Mouse (Mus musculus) liver, embryonic 14.5 days (tissue): ENCODE results near the gene Gng2. TPM values are rescaled to one million over a fixed set of nuclear protein-coding genes. Genes with fewer than 3 reads are reported as not detected.
A peak's percentile ranks its signal among the peaks of the same experiment; 100 is the strongest.

Source experiments
- ATAC-seq: fragments of 200-750 bp; cut with Nextera tagmentation; 2 replicates; pipeline ENCODE4 v1.8.0; 2017; ENCODE audit warnings: moderate number of reproducible peaks, mild to moderate bottlenecking, moderate library complexity; ENCODE audit not compliant: insufficient read depth
- DNase-seq, 3 experiments: peaks; one replicate each; pipeline ENCODE4 v3.0.0-alpha.2; 2012 to 2013; ENCODE audit warnings: low read depth in 3 of 3, low spot score in 3 of 3
- H3K27ac ChIP-seq: fragments of 300-500 bp; sonication (generic); 2 replicates; pipeline ENCODE4 v1.5.1; 2014; ENCODE audit warnings: moderate library complexity, mild to moderate bottlenecking, control low read depth, inconsistent platforms
- H3K27me3 ChIP-seq: fragments of 300-500 bp; sonication (generic); 2 replicates; pipeline ENCODE4 v1.6.1; 2014; ENCODE audit warnings: mild to moderate bottlenecking, low read length, moderate library complexity; ENCODE audit not compliant: control insufficient read depth, insufficient read depth
- H3K36me3 ChIP-seq: fragments of 300-500 bp; sonication (generic); replicated peaks from 2 replicates; pipeline ENCODE4 v1.6.1; 2014; ENCODE audit warnings: low read depth; ENCODE audit not compliant: control insufficient read depth, insufficient read depth
- H3K4me1 ChIP-seq, 2 experiments: fragments of 200-500 bp in 1 of 2; fragments of 300-500 bp in 1 of 2; sonication (generic) in 1 of 2; replicated peaks; 2 replicates each; pipeline ENCODE4 v1.6.1; 2012 to 2014; ENCODE audit warnings: antibody characterized with exemption in 1 of 2, inconsistent platforms in 1 of 2, low read length in 1 of 2; ENCODE audit not compliant: control insufficient read depth in 2 of 2, insufficient read depth in 2 of 2
- H3K4me2 ChIP-seq: fragments of 300-500 bp; sonication (generic); 2 replicates; pipeline ENCODE4 v1.6.1; 2014; ENCODE audit warnings: low read depth, mild to moderate bottlenecking, control low read depth, moderate library complexity
- H3K4me3 ChIP-seq, 2 experiments: fragments of 200-500 bp in 1 of 2; fragments of 300-500 bp in 1 of 2; sonication (generic) in 1 of 2; 2 replicates each; pipeline ENCODE4 v1.5.1; 2012 to 2014; ENCODE audit warnings: low read depth in 2 of 2, low read length in 2 of 2, mild to moderate bottlenecking in 2 of 2, control low read depth in 1 of 2, inconsistent platforms in 1 of 2, moderate library complexity in 1 of 2; ENCODE audit not compliant: insufficient read depth in 1 of 2
- H3K9ac ChIP-seq: fragments of 300-500 bp; sonication (generic); replicated peaks from 2 replicates; pipeline ENCODE4 v1.6.1; 2014; ENCODE audit warnings: mild to moderate bottlenecking, control low read depth, moderate library complexity
- H3K9me3 ChIP-seq: fragments of 300-500 bp; sonication (generic); 2 replicates; pipeline ENCODE4 v1.6.1; 2016; ENCODE audit warnings: low read length, mixed read lengths; ENCODE audit not compliant: control insufficient read depth
- CTCF ChIP-seq: IDR thresholded peaks from 2 replicates; pipeline ENCODE4 v1.5.1; 2016; ENCODE audit warnings: antibody characterized with exemption, low read depth, control low read depth
- EP300 ChIP-seq: IDR thresholded peaks from 2 replicates; pipeline ENCODE4 v1.6.1; 2016; ENCODE audit warnings: antibody characterized with exemption, low read depth
- WGBS: fragments of 180-500 bp; shearing (Covaris S2); extraction: QIAGEN DNeasy Blood & Tissue Kit; methylation state at CpG from one replicate; pipeline ENCODE4 v1.1.7; 2014; ENCODE audit not compliant: insufficient replicate concordance; 5-methylcytosine and 5-hydroxymethylcytosine counted together
- polyA plus RNA-seq, 2 experiments: library from polyadenylated mRNA; depleted of rRNA in 1 of 2; stranded (reverse) in 1 of 2; unstranded in 1 of 2; fragments of >200 nt; fragmentation: Nextera tagmentation in 1 of 2; extraction: Ambion mirVana in 1 of 2; gene quantifications; 2 replicates each; pipeline versions ENCODE4 v1.2.1 to v1.2.3; 2012 to 2014

The Gng2 gene
- polyA plus RNA-seq, 2 experiments, result 5.2 to 8.7 TPM

DNA sequence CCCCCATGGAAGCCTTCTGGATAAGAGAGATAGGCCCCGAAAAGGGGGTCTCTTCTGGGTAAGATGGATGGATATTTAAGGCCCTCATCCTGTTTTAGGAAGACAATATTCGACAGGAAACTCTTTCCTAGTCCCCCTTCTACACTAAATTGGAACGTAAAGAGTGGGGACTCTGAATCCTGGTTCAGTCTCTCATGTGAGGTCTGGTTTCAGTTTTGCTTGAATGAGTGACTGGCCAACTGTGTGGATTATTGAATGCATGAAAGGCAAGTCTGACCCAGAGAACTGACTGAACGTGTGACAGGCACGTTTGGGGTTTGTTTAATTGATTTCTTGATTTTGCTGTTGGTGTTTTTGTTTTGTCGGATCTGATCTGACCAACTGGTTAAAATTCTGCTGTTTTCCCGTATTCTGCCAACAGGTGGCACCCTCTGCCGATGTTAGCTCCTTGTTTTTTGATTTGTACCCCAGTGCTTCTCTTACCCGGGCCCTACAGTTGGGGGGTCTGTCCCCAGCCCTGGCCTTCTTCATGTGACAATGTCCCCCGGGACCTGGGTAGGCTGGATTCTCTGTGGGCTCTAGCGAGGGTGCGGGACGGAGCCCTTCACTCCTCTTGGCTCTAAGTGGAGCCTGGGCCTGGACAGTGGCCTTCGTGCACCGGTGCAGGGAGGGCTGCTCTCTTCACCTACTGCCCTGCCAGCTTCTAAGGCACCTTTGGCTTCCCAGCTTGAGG, 137.7 kb downstream of the Gng2 start:
- no peaks in the 10 kb centered on the region for H3K27me3 ChIP-seq
- TF ChIP-seq CTCF (peak; percentile 70), EP300 (no peak)
- H3K9me3 ChIP-seq, result no peaks in the 10 kb centered on the region
- H3K36me3 ChIP-seq, result no peaks in the 10 kb centered on the region
- peak overlapping the region; percentile 30 to 56; a peak in 3 of 4 replicates for H3K4me3 ChIP-seq
- ATAC-seq (no peak), DNase-seq (no peak)
- 27% methylated on average over 15 of the region's 15 CpGs for WGBS
- H3K9ac ChIP-seq, result no peak overlapping the region; the same call in 1 of the 2 replicates
- H3K4me1 ChIP-seq, result no peaks in the 10 kb centered on the region
- H3K27ac ChIP-seq, result no peak overlapping the region
- H3K4me2 ChIP-seq, result peak overlapping the region; percentile 47

DNA sequence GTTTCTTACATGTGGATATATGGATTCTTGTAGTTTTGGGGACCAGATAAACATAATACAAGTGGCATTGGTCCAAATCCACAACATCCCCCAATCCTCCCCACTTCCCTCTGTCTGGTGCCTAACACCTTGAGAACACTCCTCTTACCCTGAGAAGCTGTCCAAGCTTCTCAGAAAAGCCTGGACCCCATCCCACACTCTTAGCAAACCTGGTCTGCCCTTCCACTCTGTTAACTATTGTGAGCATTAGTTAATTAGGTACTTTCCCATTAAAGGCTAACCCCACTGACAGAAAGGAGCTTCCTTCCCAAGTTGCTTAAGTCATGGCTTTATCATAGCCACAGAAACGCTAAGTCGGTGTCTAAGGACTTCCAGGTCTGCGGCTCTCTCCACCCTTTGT, 141.1 kb downstream of the Gng2 start:
- no peak for DNase-seq
- no peaks in the 10 kb centered on the region for H3K9me3 ChIP-seq
- H3K9ac ChIP-seq, result no peak overlapping the region
- no peak for TF ChIP-seq EP300
- TF ChIP-seq CTCF, result no peak
- no peak overlapping the region for H3K27ac ChIP-seq
- no peak for ATAC-seq
- H3K36me3 ChIP-seq, result no peaks in the 10 kb centered on the region
- H3K27me3 ChIP-seq, result no peaks in the 10 kb centered on the region
- WGBS, result 48% methylated on average over 3 of the region's 3 CpGs
- no peaks in the 10 kb centered on the region for H3K4me1 ChIP-seq
- no peak overlapping the region for H3K4me3 ChIP-seq
- no peak overlapping the region for H3K4me2 ChIP-seq

DNA sequence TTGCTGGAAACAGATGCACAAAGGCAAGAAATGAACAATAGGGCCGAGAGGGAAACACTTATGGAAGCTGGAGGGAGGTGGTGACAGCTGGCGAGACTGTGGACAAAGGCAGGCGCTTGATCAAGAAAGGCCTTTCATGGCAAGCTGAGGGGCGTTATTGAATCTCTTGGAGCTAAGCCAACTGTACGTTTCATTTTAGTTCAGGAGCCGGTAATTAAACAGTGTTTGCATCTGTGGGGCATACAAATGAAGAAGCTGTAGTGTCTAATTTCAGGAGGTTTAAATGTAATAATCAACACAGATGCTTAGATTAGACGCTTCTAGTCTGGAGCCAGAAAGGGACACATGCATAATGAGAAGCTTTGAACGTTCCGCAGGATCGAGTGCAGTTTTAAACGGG, 151.9 kb downstream of the Gng2 start:
- DNase-seq (no peak), ATAC-seq (no peak)
- Histone ChIP-seq H3K36me3 (peaks cover 9% of the 10 kb centered on the region), H3K27ac (no peak overlapping the region), H3K9ac (no peak overlapping the region), H3K4me3 (no peak overlapping the region), H3K27me3 (no peaks in the 10 kb centered on the region), H3K4me2 (no peak overlapping the region), H3K9me3 (no peaks in the 10 kb centered on the region), H3K4me1 (peaks cover 0 to 7% of the 10 kb centered on the region in 2 experiments)
- TF ChIP-seq CTCF (no peak), EP300 (no peak)
- WGBS, result 70% methylated on average over 11 of the region's 11 CpGs

DNA sequence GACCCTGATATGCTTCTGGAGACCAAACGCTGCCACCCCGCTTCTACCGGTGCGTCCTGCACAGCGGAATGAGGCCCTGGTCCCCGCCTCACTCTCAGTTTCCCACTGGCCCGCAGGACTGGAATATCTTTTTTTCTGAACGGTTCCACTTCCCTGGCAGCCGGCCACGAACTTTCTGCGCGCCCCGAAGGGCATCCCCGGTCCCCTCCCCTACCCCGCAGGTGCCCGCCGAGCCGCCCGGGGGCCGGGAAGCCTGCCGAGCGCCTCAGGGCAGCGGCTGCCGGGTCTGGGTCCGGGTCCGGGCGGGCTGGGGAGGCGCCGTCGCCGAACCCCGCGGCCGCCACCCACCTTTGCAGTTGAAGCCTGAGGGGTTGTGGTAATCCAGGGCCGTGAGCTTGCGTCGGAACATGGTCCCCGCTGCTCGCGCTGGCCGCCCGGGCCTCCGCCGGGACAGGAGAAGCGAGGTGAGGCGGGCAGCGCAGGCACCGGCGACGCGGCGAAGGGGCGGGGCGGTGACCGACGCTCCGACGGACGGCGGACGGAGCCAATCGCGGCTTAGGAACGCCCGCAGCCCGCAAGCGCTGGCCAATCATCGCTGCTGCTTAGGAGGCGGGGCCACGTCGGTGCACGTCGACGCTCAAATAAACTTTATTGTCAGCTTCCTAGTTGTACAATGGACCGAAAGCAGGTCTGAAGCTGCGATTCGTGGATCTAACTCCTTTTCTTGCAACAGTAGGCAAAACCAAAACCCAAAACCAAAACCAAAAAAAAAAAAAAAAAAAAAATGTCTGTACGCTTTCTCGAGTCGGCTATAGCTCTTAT, 153.9 kb downstream of the Gng2 start, which contains the start of gene Rtraf:
Gene Rtraf, minus strand, starts transcription at position 504 of the 822 bp plus-strand sequence.
- DNase-seq (peak; percentile 85 to 92 (median 88)), ATAC-seq (peak; percentile 98)
- Histone ChIP-seq H3K4me1 (peaks cover 0 to 7% of the 10 kb centered on the region in 2 experiments), H3K27ac (peak within 1 kb of the TSS; percentile 19; the same call in 1 of the 2 replicates), H3K36me3 (peaks cover 9% of the 10 kb centered on the region), H3K4me2 (peak within 1 kb of the TSS; percentile 91), H3K9ac (peak within 1 kb of the TSS; percentile 73), H3K27me3 (no peaks in the 10 kb centered on the region), H3K4me3 (peak within 1 kb of the TSS; percentile 68 to 98), H3K9me3 (no peaks in the 10 kb centered on the region)
- under 1% methylated on average over 80 of the region's 80 CpGs for WGBS
- TF ChIP-seq CTCF (peak; percentile 7; the same call in 1 of the 2 replicates), EP300 (no peak)

Other genes starting within 250 kb of the Gng2 start
- gene Nid2, start 226.4 kb downstream of the Gng2 start, polyA plus RNA-seq (2012; rRNA removed), result 5.0 and 6.2 TPM in 2 replicates
- gene Nid2, start 226.4 kb downstream of the Gng2 start, polyA plus RNA-seq (2014; fragmentation: Nextera tagmentation; extraction: Ambion mirVana), result 10.6 and 11.4 TPM in 2 replicates
- 21.3 and 40.8 TPM in 2 replicates for gene Rtraf, start 153.8 kb downstream of the Gng2 start, polyA plus RNA-seq (2012; rRNA removed)
- gene Rtraf, start 153.8 kb downstream of the Gng2 start, polyA plus RNA-seq (2014; fragmentation: Nextera tagmentation; extraction: Ambion mirVana), result 93.5 and 94.2 TPM in 2 replicates
- 1.5 and 1.9 TPM in 2 replicates for gene Saysd1, start 160.9 kb upstream of the Gng2 start, polyA plus RNA-seq (2012; rRNA removed)
- 3.8 and 4.1 TPM in 2 replicates for gene Saysd1, start 160.9 kb upstream of the Gng2 start, polyA plus RNA-seq (2014; fragmentation: Nextera tagmentation; extraction: Ambion mirVana)
- gene Kcnk5, start 204.2 kb upstream of the Gng2 start, polyA plus RNA-seq (2012; rRNA removed), result 3.1 and 3.2 TPM in 2 replicates
- gene Kcnk5, start 204.2 kb upstream of the Gng2 start, polyA plus RNA-seq (2014; fragmentation: Nextera tagmentation; extraction: Ambion mirVana), result 3.6 and 4.1 TPM in 2 replicates